Mouse (Mus musculus): ENCODE results near the gene Gm11639. TPM values are rescaled to one million over a fixed set of nuclear protein-coding genes. Genes with fewer than 3 reads are reported as not detected.

Gene Gm11639
- polyA plus RNA-seq, 1 experiment from 2014 or later: 0.04 TPM

DNA sequence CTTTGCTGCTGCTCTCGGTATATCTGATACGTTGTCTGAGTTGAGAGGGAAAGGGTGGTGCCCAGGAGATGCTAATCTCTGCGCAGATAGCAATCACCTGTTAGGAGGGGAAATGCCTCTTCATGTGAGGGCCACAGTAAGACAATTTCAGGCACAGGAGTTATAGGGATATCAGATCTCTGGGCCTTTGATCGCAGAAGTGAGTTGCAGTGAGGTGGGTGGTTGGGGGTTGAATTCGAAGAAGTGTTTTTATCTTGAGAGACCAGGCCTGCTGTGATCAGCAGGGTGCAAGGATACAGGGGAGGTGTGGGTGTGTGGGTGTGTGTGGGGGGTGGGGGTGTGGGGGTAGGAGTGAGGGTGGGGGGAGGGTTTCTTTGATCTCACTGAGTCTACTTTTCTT, 24.4 kb upstream of the Gm11639 start:
- no peak overlapping the region for H3K4me2 ChIP-seq
- no peak overlapping the region for H3K9ac ChIP-seq
- 77% methylated on average over 5 of the region's 5 CpGs for WGBS
- 0 out of 2 replicates have a peak, but pooled peaks cover 4% of the 10 kb centered on the region for H3K36me3 ChIP-seq
- H3K27ac ChIP-seq: no peak overlapping the region
- H3K4me1 ChIP-seq: no peaks in the 10 kb centered on the region
- no peaks in the 10 kb centered on the region for H3K27me3 ChIP-seq (replicated peaks)
- no peak for ATAC-seq (ENCODE audit: insufficient read depth, low FRiP score, low read depth)
- H3K4me3 ChIP-seq (replicated peaks): no peak overlapping the region
- H3K9me3 ChIP-seq: no peaks in the 10 kb centered on the region

DNA sequence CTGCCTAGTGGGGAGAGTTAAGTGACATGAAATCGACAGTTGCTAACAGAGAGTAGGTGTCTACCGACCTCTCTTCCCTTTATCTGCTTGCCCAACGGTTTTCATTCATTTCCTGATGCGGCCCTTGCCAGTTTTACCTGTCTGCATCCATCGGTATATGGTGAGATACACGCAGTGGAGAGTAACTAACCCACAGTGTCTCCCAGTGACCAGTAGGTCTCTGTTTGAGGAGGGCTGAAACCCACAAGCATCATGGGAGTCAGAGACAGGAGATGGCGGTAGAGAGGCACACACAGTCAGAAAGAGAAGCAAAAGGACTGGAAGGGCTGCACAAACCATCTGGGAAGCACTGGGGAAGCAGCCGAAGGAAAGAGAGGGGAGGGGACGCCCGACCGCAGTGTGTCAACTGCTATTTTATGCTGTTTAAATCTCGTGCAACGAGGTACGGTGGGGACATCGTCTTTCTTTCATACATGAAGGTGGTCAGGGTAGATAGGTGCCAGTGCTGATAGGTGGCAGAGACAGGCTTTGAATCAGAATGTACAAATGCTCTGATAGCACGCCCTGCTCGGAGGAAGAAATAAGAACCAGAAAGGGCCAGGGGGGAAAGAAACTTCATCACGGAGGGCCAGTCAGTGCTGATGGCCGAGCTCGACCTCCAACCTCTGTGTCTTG, 23.8 kb upstream of the Gm11639 start:
- no peak overlapping the region for H3K27ac ChIP-seq
- no peaks in the 10 kb centered on the region for H3K9me3 ChIP-seq
- H3K9ac ChIP-seq: no peak overlapping the region
- 72% methylated on average over 20 of the region's 20 CpGs for WGBS
- no peak for ATAC-seq (ENCODE audit: insufficient read depth, low FRiP score, low read depth)
- no peaks in the 10 kb centered on the region for H3K27me3 ChIP-seq (replicated peaks)
- no peak overlapping the region for H3K4me2 ChIP-seq
- 0 out of 2 replicates have a peak, but pooled peaks cover 4% of the 10 kb centered on the region for H3K36me3 ChIP-seq
- H3K4me3 ChIP-seq (replicated peaks): no peak overlapping the region
- H3K4me1 ChIP-seq: no peaks in the 10 kb centered on the region

DNA sequence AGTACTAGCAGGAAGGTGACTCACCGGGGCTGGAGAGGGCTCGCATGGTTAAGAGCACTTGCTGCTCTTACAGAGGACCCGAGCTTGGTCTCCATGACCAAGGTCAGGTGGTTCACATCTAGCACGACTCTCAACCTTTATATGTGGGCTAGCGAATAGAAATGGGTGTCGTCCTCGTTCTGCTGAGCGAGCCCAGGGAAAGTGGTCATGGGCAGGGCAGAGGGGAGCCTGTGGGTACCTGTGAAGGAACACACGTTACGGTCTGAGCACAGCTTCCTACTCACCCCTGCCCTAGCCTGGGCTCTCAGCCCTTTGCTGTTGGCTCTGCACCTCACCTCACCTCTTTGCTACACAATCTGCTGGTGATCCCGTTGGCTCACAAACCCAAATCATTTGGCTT, 22.9 kb upstream of the Gm11639 start:
- Histone ChIP-seq H3K9me3 (no peaks in the 10 kb centered on the region), H3K4me3 (replicated peaks) (no peak overlapping the region), H3K27ac (no peak overlapping the region), H3K36me3 (0 out of 2 replicates have a peak, but pooled peaks cover 4% of the 10 kb centered on the region), H3K4me1 (no peaks in the 10 kb centered on the region), H3K27me3 (replicated peaks) (no peaks in the 10 kb centered on the region), H3K9ac (no peak overlapping the region), H3K4me2 (no peak overlapping the region)
- no peak for ATAC-seq (ENCODE audit: insufficient read depth, low FRiP score, low read depth)
- WGBS: 87% methylated on average over 11 of the region's 11 CpGs

DNA sequence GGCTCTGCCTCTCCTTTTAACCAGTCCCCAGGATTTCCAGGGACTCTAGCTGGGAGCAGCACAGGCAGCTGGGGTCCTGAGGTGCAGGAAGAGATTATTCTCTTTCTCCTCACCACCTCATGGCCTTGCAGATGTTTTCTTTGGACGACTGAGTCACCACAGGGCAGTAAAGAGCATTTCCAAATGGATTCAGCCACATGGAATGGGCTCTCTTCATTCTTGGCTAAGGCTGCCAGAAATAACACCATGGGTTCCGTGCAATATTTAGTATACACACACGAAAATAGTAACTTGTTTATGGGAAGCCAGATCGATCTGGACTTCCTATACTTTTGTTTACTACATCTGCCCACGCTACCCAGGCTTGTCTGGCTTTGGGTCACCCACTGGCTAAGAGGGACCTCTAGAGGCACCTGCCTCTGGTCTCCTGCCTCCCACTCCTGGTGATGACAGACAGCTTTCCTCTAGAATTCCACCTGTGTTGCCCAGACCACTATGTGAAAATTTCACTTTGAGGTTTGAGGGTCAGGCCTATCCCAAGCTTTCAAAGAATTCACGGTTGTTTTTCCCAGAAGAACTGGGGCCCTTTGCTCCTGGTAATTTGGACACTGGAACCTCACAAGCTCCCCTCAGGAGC, 22.1 kb upstream of the Gm11639 start:
- no peak for ATAC-seq (ENCODE audit: insufficient read depth, low FRiP score, low read depth)

DNA sequence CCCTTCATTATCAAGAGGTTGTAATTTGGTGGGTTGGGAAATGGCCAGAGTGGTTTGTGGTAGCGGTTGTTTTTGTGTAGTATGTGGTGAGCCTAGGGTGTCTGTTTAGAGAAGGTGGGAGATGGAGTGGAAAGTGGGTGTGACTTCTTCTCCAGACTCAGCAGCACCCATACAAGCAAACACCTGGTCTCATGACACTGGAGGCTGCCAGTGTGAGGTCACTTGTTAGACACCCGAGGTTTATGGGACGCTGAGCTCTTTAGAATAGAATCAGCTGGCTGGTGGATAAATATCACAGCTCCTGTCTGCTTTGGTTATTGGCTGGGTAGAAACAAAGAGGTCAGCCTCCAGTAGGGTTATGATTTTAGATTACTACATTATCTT, 21.6 kb upstream of the Gm11639 start:
- Histone ChIP-seq H3K9me3 (no peaks in the 10 kb centered on the region), H3K4me1 (no peaks in the 10 kb centered on the region), H3K36me3 (0 out of 2 replicates have a peak, but pooled peaks cover 4% of the 10 kb centered on the region), H3K4me3 (replicated peaks) (no peak overlapping the region), H3K9ac (no peak overlapping the region), H3K27me3 (replicated peaks) (no peaks in the 10 kb centered on the region), H3K4me2 (no peak overlapping the region), H3K27ac (no peak overlapping the region)
- ATAC-seq (ENCODE audit: insufficient read depth, low FRiP score, low read depth): no peak
- 62% methylated on average over 3 of the region's 3 CpGs for WGBS

More for the DNA sequence above, 22.1 kb upstream of the Gm11639 start:
- Histone ChIP-seq H3K4me2 (no peak overlapping the region), H3K36me3 (0 out of 2 replicates have a peak, but pooled peaks cover 4% of the 10 kb centered on the region), H3K27ac (no peak overlapping the region), H3K4me3 (replicated peaks) (no peak overlapping the region), H3K9me3 (no peaks in the 10 kb centered on the region), H3K9ac (no peak overlapping the region), H3K27me3 (replicated peaks) (no peaks in the 10 kb centered on the region), H3K4me1 (no peaks in the 10 kb centered on the region)
- WGBS: 60% methylated on average over 6 of the region's 6 CpGs

DNA sequence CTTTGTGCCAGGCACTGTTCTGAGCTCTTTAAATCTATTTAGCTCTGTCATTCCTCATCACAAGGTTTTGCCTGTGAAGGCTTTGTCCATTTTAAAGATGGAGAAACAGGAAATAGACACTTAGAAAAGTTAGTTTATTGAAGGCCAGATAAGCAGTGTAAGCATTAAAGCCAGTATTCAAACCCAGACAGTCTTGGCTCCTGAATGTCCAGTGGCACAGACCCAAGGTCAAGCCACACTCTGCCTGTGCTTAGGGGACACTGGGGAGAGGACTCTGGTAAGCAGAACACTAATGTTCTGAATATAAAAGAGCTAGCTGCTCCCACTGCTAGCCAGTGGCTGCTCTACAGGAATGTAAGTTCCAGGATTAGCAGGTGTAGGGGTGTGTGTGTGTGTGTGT, 21.1 kb upstream of the Gm11639 start:
- Histone ChIP-seq H3K4me3 (replicated peaks) (no peak overlapping the region), H3K4me2 (no peak overlapping the region), H3K4me1 (no peaks in the 10 kb centered on the region), H3K27me3 (replicated peaks) (no peaks in the 10 kb centered on the region), H3K36me3 (0 out of 2 replicates have a peak, but pooled peaks cover 4% of the 10 kb centered on the region), H3K9me3 (no peaks in the 10 kb centered on the region), H3K9ac (no peak overlapping the region), H3K27ac (no peak overlapping the region)
- no peak for ATAC-seq (ENCODE audit: insufficient read depth, low FRiP score, low read depth)

DNA sequence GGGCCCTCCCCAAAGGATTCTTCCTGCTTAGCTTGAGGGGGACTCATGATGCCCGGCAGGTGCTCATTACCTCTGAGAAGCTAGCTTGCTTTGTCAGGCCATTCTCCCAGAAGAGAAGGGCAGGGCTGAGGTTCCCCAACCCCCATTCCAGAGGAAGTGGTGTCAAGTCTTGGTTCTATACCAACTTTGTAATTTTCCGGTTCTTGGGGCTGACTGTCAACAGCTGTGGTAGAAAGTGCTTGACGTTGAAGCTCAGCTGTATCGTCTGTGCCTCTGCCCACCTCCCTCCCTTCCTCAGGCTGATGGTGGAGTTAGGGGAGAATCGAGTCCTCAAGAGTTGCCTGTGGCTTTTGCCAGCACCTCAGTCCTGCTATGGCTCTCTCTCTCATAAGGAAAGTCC, 18.1 kb upstream of the Gm11639 start:
- H3K27ac ChIP-seq: no peak overlapping the region
- no peaks in the 10 kb centered on the region for H3K9me3 ChIP-seq
- no peaks in the 10 kb centered on the region for H3K27me3 ChIP-seq (replicated peaks)
- H3K4me3 ChIP-seq (replicated peaks): no peak overlapping the region
- ATAC-seq (ENCODE audit: insufficient read depth, low FRiP score, low read depth): no peak
- H3K36me3 ChIP-seq: no peaks in the 10 kb centered on the region
- no peak overlapping the region for H3K9ac ChIP-seq
- H3K4me2 ChIP-seq: no peak overlapping the region
- H3K4me1 ChIP-seq: no peaks in the 10 kb centered on the region
- 43% methylated on average over 5 of the region's 5 CpGs for WGBS

DNA sequence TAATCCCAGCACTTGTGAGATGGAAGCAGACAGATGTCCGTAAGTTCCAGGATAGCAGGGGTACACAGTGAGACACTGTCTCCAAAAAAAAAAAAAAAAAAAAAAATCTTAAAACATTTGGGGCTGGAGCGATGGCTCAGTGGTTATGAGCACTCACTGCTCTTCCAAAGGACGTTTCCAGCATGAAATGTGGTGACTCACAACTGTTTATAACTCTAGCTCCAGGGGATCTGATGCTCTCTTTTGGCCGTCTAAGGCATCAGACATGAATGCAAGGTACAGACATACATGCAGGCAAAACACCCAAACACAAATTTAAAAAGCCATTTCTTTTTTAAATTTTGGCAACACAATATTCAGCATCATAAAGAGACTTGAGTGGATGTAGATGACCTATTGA, 12.1 kb upstream of the Gm11639 start:
- H3K36me3 ChIP-seq: no peaks in the 10 kb centered on the region
- no peaks in the 10 kb centered on the region for H3K27me3 ChIP-seq (replicated peaks)
- H3K4me2 ChIP-seq: no peak overlapping the region
- H3K4me1 ChIP-seq: no peaks in the 10 kb centered on the region
- WGBS: 60% methylated on average over 4 of the region's 4 CpGs
- no peak overlapping the region for H3K27ac ChIP-seq
- no peaks in the 10 kb centered on the region for H3K9me3 ChIP-seq
- H3K4me3 ChIP-seq (replicated peaks): no peak overlapping the region
- no peak overlapping the region for H3K9ac ChIP-seq
- no peak for ATAC-seq (ENCODE audit: insufficient read depth, low FRiP score, low read depth)

DNA sequence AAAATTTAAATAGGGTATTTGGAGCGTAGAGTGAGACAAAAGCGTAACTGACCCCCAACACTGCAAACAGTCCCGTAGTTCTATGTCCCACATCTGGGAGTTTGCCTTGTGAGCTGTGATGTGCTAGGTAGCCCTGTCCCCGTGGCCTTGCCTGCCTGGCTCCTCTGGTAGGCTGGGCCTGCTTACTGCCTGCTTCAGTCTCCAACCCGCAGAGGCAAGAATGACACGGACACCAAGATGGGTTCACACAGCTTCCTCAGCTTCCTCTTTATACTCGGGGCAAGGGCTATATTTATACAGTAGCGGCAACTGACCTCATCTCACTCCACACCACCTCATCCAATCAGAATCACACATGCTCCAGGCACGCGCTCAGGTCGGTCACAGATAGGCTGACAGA, 10.7 kb upstream of the Gm11639 start:
- H3K36me3 ChIP-seq: no peaks in the 10 kb centered on the region
- ATAC-seq (ENCODE audit: insufficient read depth, low FRiP score, low read depth): no peak
- H3K27ac ChIP-seq: no peak overlapping the region
- H3K4me3 ChIP-seq (replicated peaks): no peak overlapping the region
- no peaks in the 10 kb centered on the region for H3K4me1 ChIP-seq
- H3K4me2 ChIP-seq: no peak overlapping the region
- no peaks in the 10 kb centered on the region for H3K9me3 ChIP-seq
- 88% methylated on average over 11 of the region's 11 CpGs for WGBS
- H3K27me3 ChIP-seq (replicated peaks): no peaks in the 10 kb centered on the region
- H3K9ac ChIP-seq: no peak overlapping the region

DNA sequence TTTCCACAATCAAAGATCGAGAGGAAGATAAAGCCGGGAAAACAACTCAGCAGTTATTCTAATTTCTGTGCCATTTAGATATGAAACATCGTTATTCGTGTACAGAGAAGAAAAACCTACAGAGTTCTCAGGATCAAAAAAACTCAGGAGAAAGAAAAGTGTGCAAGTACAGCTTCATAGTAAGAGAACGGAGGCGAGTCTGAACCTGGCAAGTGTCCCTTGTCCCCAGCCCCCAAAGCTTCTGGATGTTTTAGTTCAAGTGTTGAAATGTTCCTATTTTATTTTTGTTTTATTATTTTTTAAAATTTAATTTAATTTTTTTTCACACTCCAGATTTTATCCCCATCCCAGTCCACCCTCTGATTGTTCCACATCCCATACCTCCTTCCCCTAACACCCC, 7.7 kb downstream of the Gm11639 start:
- Histone ChIP-seq H3K9ac (no peak overlapping the region), H3K4me3 (replicated peaks) (no peak overlapping the region), H3K27ac (no peak overlapping the region), H3K4me1 (no peaks in the 10 kb centered on the region), H3K9me3 (no peaks in the 10 kb centered on the region), H3K27me3 (replicated peaks) (no peaks in the 10 kb centered on the region), H3K36me3 (no peaks in the 10 kb centered on the region), H3K4me2 (no peak overlapping the region)
- no peak for ATAC-seq (ENCODE audit: insufficient read depth, low FRiP score, low read depth)
- 84% methylated on average over 6 of the region's 6 CpGs for WGBS

DNA sequence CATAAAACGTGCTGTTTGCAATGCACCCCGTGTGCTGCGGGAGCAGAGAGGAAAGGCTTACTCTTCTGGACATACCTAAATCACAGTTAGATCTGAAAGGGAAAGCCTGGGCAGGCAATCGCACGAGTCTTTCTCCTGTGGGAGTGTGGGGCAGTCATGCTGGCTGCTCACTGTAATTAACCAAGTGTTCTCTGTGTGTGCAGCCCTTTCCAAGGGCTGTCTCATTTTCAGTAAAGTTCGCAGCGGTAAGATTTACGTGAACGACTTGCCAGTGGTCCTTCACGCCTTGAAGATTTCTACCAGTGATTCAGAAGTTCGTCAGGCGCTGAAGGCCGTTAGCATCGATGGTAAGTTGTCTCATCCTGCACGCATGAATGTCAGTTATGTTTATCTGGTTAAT, 18.6 kb downstream of the Gm11639 start:
- WGBS: 60% methylated on average over 15 of the region's 15 CpGs
- Histone ChIP-seq H3K4me1 (no peaks in the 10 kb centered on the region), H3K4me2 (no peak overlapping the region), H3K27me3 (replicated peaks) (no peaks in the 10 kb centered on the region), H3K27ac (no peak overlapping the region), H3K4me3 (replicated peaks) (no peak overlapping the region), H3K9me3 (no peaks in the 10 kb centered on the region), H3K36me3 (no peaks in the 10 kb centered on the region), H3K9ac (no peak overlapping the region)
- ATAC-seq (ENCODE audit: insufficient read depth, low FRiP score, low read depth): no peak

DNA sequence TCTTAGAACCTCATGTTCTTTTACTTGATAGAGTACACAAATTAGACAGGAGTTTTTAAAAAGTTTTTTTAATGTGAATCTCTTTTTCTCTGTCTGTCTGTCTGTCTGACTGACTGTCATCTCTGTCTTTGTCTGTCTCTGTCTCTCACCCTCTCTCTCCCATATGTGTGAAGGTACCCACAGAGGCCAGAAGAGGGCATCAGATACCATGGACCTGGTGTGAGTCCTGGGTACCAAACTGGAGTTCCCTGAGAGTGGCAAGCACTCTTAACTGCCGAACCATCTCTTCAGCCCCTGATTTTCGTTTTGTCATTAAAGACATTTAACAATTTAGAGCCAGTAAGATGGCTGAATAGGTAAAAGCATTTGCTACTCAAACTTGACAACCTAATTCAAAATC, 21.6 kb downstream of the Gm11639 start:
- H3K4me3 ChIP-seq (replicated peaks): no peak overlapping the region
- H3K27me3 ChIP-seq (replicated peaks): no peaks in the 10 kb centered on the region
- no peaks in the 10 kb centered on the region for H3K4me1 ChIP-seq
- H3K36me3 ChIP-seq: no peaks in the 10 kb centered on the region
- H3K9ac ChIP-seq: no peak overlapping the region
- WGBS: 57% methylated on average over 2 of the region's 2 CpGs
- no peak for ATAC-seq (ENCODE audit: insufficient read depth, low FRiP score, low read depth)
- no peak overlapping the region for H3K27ac ChIP-seq
- no peak overlapping the region for H3K4me2 ChIP-seq
- H3K9me3 ChIP-seq: no peaks in the 10 kb centered on the region
